Mouse (Mus musculus) brain, embryonic 14.5 days (tissue): ENCODE data around the gene Frmd4b. TPM values are rescaled to one million over a fixed set of nuclear protein-coding genes. Genes with fewer than 3 reads are reported as not detected.

Source experiments
- DNase-seq: peaks from one replicate; pipeline ENCODE4 v3.0.0-alpha.2; 2011; ENCODE audit warnings: low read depth
- CTCF ChIP-seq: fragments of 200-500 bp; IDR thresholded peaks from 2 replicates; pipeline ENCODE4 v1.5.1; 2012; ENCODE audit warnings: inconsistent platforms, mild to moderate bottlenecking, moderate library complexity, borderline replicate concordance; ENCODE audit not compliant: insufficient read depth, insufficient read length; ENCODE audit errors: extremely low read depth
- POLR2A ChIP-seq: fragments of 200-500 bp; IDR thresholded peaks from 2 replicates; pipeline ENCODE4 v1.6.1; 2012; ENCODE audit warnings: mild to moderate bottlenecking, inconsistent platforms, borderline replicate concordance; ENCODE audit not compliant: poor library complexity, insufficient read depth, insufficient read length, severe bottlenecking; ENCODE audit errors: extremely low read depth
- polyA plus RNA-seq: library from polyadenylated mRNA; depleted of rRNA; stranded (reverse); fragments of >200 nt; gene quantifications from 2 replicates; pipeline ENCODE4 v1.2.3, GENCODE M21; 2012; rRNA removed

Frmd4b gene
- polyA plus RNA-seq, 1 experiment, result 32.7 TPM

GRCm38 (mm10) chr6:97250966-97251365, 366.4 kb downstream of the Frmd4b start:
- TF ChIP-seq POLR2A, result no peak
- TF ChIP-seq CTCF, result peak; percentile 63; the same call in 1 of the 2 replicates
- peak; percentile 80 for DNase-seq

- TF ChIP-seq CTCF (no peak), POLR2A (no peak)
- no peak for DNase-seq
Measured at GRCm38 (mm10) chr6:97245200-97245599, 372.1 kb downstream of the Frmd4b start.

GRCm38 (mm10) chr6:97242522-97242921, 374.8 kb downstream of the Frmd4b start:
- TF ChIP-seq POLR2A (no peak), CTCF (no peak)

GRCm38 (mm10) chr6:97240092-97240491, 377.2 kb downstream of the Frmd4b start:
- TF ChIP-seq POLR2A, result no peak
- no peak for TF ChIP-seq CTCF
- DNase-seq, result no peak

More at GRCm38 (mm10) chr6:97242522-97242921, 374.8 kb downstream of the Frmd4b start:
- no peak for DNase-seq

GRCm38 (mm10) chr6:97239360-97239759, 378.0 kb downstream of the Frmd4b start:
- no peak for TF ChIP-seq POLR2A
- TF ChIP-seq CTCF, result peak; percentile 12; the same call in 1 of the 2 replicates

More at GRCm38 (mm10) chr6:97239360-97239759, 378.0 kb downstream of the Frmd4b start:
- no peak for DNase-seq

Other genes with a start within 250 kb of the Frmd4b start
- 1.3 and 2.5 TPM in 2 replicates for gene Mitf, start 189.5 kb upstream of the Frmd4b start, polyA plus RNA-seq